Mouse (Mus musculus) embryonic facial prominence, embryonic 15.5 days (tissue): ENCODE data around the gene Larp1. TPM values are rescaled to one million over a fixed set of nuclear protein-coding genes. Genes with fewer than 3 reads are reported as not detected.

Source experiments
- polyA plus RNA-seq: library from polyadenylated mRNA; unstranded; fragments of >200 nt; fragmentation: Nextera tagmentation; extraction: Ambion mirVana; gene quantifications from 2 replicates; pipeline ENCODE4 v1.2.1, GENCODE M21; 2015

Gene Larp1
- polyA plus RNA-seq, 1 experiment from 2014 or later = 19.3 TPM

Other genes with a start within 250 kb of the Larp1 start
- gene Sap30l, start 207.4 kb upstream of the Larp1 start, polyA plus RNA-seq = 13.2 and 14.0 TPM in 2 replicates
- gene Hand1, start 176.2 kb upstream of the Larp1 start, polyA plus RNA-seq = 0.62 and 0.69 TPM in 2 replicates
- 0.14 TPM in 1 of 2 replicates, not detected in the other for gene Gm12248, start 84.1 kb downstream of the Larp1 start, polyA plus RNA-seq
- 96.3 and 97.5 TPM in 2 replicates for gene Cnot8, start 95.1 kb downstream of the Larp1 start, polyA plus RNA-seq
- 16.1 and 16.6 TPM in 2 replicates for gene Gemin5, start 159.5 kb downstream of the Larp1 start, polyA plus RNA-seq
- gene Mrpl22, start 162.6 kb downstream of the Larp1 start, polyA plus RNA-seq = 107 and 115 TPM in 2 replicates
- gene Igtp, start 190.5 kb downstream of the Larp1 start, polyA plus RNA-seq = 8.5 and 9.0 TPM in 2 replicates
- gene Irgm2, start 190.6 kb downstream of the Larp1 start, polyA plus RNA-seq = 3.6 and 4.7 TPM in 2 replicates